Mouse (Mus musculus): ENCODE measurements around the gene Atp9a.

DNA sequence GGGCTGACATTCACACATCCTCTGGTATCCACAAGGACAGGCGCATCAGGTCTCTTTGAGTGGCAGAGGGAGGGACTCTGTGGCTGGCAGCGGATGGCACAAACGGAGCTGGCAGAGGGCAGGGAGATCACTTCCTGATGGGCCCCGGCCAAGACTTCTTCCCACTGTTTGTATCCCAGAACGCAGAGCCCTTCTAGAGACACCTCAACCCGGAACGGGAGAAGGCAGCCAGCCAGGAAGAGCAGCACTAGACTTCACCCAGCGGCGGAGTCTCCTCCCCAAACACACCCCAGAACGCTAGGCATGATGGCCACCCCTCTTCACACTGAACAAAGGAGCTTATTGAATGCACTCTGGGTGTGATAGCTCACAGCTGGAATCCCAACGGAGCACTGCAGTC is 8.2 kb downstream of the Atp9a start:
- TF ChIP-seq EP300 (IDR thresholded peaks at IDR 0.05; ENCODE audit: insufficient read depth, low read depth, low read length) (no peak), CTCF (IDR thresholded peaks at IDR 0.05) (no peak)
